Mouse (Mus musculus) G1E (cell line): ENCODE results near the gene Fkbp3. TPM values are rescaled to one million over a fixed set of nuclear protein-coding genes. Genes with fewer than 3 reads are reported as not detected.
A peak's percentile ranks its signal among the peaks of the same experiment; 100 is the strongest.
"Not testable (repeated sequence)": the region's sequence is repeated elsewhere in the genome, so short reads cannot be mapped to it uniquely, and the experiment has no call there.

ENCODE experiments used
- ATAC-seq: 2 replicates; pipeline ENCODE4 v1.8.0; 2016; ENCODE audit warnings: mild to moderate bottlenecking; ENCODE audit not compliant: insufficient number of reproducible peaks, poor library complexity, low FRiP score, severe bottlenecking; ENCODE audit errors: extremely low read depth
- DNase-seq: peaks from one replicate; pipeline ENCODE4 v3.0.0; 2012; ENCODE audit warnings: low spot score
- H3K27me3 ChIP-seq: 2 replicates; pipeline ENCODE4 v1.6.1; 2012; ENCODE audit warnings: mild to moderate bottlenecking, low read length, inconsistent platforms; ENCODE audit not compliant: insufficient read depth
- H3K36me3 ChIP-seq: replicated peaks from 2 replicates; pipeline ENCODE3; 2012; ENCODE audit warnings: mild to moderate bottlenecking, inconsistent platforms
- H3K4me1 ChIP-seq: 2 replicates; pipeline ENCODE4 v1.6.1; 2012; ENCODE audit warnings: low read depth, low read length, inconsistent platforms, mixed read lengths; ENCODE audit not compliant: insufficient read depth
- H3K4me3 ChIP-seq: 2 replicates; pipeline ENCODE4 v1.5.1; 2012; ENCODE audit warnings: low read depth, mild to moderate bottlenecking, inconsistent platforms, low read length, moderate library complexity, mixed read lengths
- H3K9me3 ChIP-seq: replicated peaks from 2 replicates; pipeline ENCODE4 v1.6.1; 2012; ENCODE audit warnings: inconsistent platforms
- CTCF ChIP-seq: IDR thresholded peaks from 2 replicates; pipeline ENCODE4 v1.5.1; 2012; ENCODE audit warnings: low read depth, low read length, inconsistent platforms, mixed read lengths
- GATA1 ChIP-seq: IDR thresholded peaks from 2 replicates; pipeline ENCODE4 v1.6.1; 2012; ENCODE audit warnings: borderline replicate concordance, low read length, inconsistent platforms, mixed read lengths
- GATA2 ChIP-seq: IDR thresholded peaks from 2 replicates; pipeline ENCODE4 v1.6.1; 2012; ENCODE audit warnings: low read depth, low read length, inconsistent platforms, borderline replicate concordance
- POLR2AphosphoS5 ChIP-seq: IDR thresholded peaks from 2 replicates; pipeline ENCODE4 v1.6.1; 2012; ENCODE audit warnings: low read depth, low read length, inconsistent platforms; ENCODE audit not compliant: insufficient replicate concordance
- TAL1 ChIP-seq: conservative IDR thresholded peaks from 2 replicates; pipeline ENCODE4 v1.6.1; 2012; ENCODE audit warnings: low read depth, low read length, inconsistent platforms, mixed read lengths
- polyA plus RNA-seq: library from polyadenylated mRNA; stranded (reverse); fragments of >175 nt; gene quantifications from 2 replicates; pipeline ENCODE4 v1.2.3, GENCODE M21; 2012
- total RNA-seq, 2 experiments: library from RNA; stranded (forward) in 1 of 2; stranded (reverse) in 1 of 2; fragments of 200-1000 nt in 1 of 2; fragments of >200 nt in 1 of 2; fragmentation: Nextera tagmentation in 1 of 2; gene quantifications; 2 replicates each; pipeline ENCODE4 v1.2.3; 2014 to 2017

Fkbp3 gene
- total RNA-seq (2014; fragmentation: Nextera tagmentation) (226 and 258 TPM in 2 replicates), total RNA-seq (2017) (330 and 370 TPM in 2 replicates), polyA plus RNA-seq (92.9 and 305 TPM in 2 replicates)

DNA sequence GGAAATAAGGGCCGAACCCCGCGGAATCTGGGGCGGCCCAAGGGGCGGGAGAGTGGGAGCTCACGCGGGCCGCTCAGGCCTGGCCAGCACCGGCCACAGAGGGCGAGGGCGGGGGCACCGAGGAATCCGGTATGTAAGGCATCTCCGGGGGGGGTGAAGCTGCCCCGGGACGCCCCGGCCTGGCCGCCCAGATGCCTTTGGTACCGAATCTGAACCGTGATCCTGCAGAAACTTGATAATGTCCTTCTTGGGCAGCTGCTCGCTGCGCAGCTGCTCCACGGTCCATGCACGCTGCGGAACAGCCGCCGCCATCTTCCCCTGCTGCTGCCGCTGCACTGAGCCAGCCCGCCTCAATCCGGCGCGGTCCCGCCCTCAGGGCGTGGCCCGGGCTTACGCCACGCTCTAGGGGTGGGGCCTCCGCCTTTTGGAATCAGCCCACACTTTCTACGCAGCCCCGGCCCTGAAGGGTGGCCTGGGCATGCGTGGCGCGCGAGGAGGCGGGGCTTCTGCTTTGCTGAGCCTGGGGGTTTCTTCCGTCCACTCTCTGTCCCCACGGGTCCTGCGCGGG lies at the start of gene Fkbp3:
TSS of gene Fkbp3 (minus strand) at position 397 of the 568 bp plus-strand sequence.
- H3K4me3 ChIP-seq, result peak within 1 kb of the TSS; percentile 87
- TF ChIP-seq GATA1 (no peak), GATA2 (no peak), POLR2AphosphoS5 (peak; percentile 93; the same call in 1 of the 2 replicates), CTCF (no peak), TAL1 (no peak)
- ATAC-seq (peak; percentile 84), DNase-seq (peak; percentile 91)
- H3K36me3 ChIP-seq, result peaks cover 42% of the 10 kb centered on the region
- peaks cover 59% of the 10 kb centered on the region for H3K4me1 ChIP-seq
- no peaks in the 10 kb centered on the region for H3K27me3 ChIP-seq
- H3K9me3 ChIP-seq, result no peaks in the 10 kb centered on the region

DNA sequence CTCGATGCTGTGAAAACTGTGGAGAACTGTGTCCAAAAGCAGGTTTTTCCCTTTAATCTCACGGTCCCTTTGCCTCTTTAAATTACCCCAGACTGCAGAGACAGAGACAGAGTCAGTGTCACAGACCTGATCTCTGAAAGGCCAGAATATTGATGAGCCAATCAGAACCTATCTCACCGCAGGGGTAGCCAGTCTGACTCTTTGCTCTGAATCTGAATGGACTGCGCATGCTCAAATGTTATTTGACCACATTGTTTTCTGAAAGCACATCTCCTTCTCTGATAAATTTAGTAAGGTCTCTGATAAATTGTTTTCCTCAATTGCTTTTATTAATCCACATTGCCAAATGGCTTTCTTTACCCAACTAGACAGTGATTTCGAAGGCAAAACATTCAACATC lies 45.6 kb upstream of the Fkbp3 start:
- TF ChIP-seq GATA1, result no peak
- no peak for TF ChIP-seq CTCF
- no peak for TF ChIP-seq GATA2
- no peak for TF ChIP-seq POLR2AphosphoS5
- no peak for TF ChIP-seq TAL1
- ATAC-seq (no peak), DNase-seq (no peak)
- no peaks in the 10 kb centered on the region for H3K27me3 ChIP-seq
- H3K9me3 ChIP-seq, result no peaks in the 10 kb centered on the region
- H3K36me3 ChIP-seq, result peaks cover 83% of the 10 kb centered on the region
- no peak overlapping the region for H3K4me3 ChIP-seq
- H3K4me1 ChIP-seq, result no peaks in the 10 kb centered on the region

DNA sequence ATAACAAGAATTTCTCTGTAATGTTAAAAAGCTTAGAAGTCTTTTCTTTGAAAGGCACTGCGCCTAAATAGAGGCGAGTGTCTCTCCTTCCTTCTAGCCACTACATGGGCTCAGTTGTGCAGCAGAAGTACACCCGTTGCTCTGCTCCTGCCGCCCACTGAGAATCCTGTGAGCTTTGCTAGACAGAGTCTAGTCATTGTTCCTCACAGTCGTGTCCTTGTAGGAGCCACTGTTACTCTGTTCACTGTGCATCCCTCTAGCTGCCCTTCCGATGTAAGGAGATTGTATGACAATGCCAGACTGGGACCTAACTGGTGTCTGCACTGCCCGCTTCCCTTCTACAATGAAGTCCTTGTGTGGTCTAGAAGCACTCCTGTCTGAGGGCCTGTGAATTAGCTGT lies 45.2 kb upstream of the Fkbp3 start:
- Histone ChIP-seq H3K9me3 (no peaks in the 10 kb centered on the region), H3K27me3 (no peaks in the 10 kb centered on the region), H3K4me3 (no peak overlapping the region), H3K36me3 (peaks cover 83% of the 10 kb centered on the region), H3K4me1 (no peaks in the 10 kb centered on the region)
- TF ChIP-seq TAL1 (no peak), GATA2 (no peak), GATA1 (no peak), CTCF (no peak), POLR2AphosphoS5 (no peak)
- DNase-seq (no peak), ATAC-seq (no peak)

- DNase-seq, H3K27me3 ChIP-seq: not testable (repeated sequence)
- H3K36me3 ChIP-seq, result peaks cover 80% of the 10 kb centered on the region
These were observed 41.2 kb upstream of the Fkbp3 start for GRCm38 (mm10) chr12:65114978-65115377.

DNA sequence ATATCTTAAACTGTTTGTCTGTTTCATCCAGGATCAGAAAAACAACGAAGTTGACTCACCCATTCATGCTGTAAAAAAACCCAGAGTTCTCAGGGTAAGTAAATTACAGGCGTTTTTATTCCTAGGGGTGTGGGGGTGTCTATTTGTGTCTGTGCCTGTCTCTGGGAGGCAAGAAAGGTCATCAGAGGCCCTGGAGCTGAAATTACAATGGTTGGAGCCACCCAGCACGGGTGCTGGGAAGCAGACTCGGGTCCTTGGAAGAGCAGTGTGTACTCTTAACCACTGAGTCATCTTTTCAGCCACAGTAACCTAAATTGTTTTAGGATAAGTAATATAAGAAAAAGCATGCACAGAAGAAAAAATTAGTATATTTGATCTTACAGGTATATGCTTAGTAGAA lies 40.1 kb upstream of the Fkbp3 start:
- Histone ChIP-seq H3K27me3 (no peaks in the 10 kb centered on the region), H3K4me3 (no peak overlapping the region), H3K9me3 (no peaks in the 10 kb centered on the region), H3K4me1 (0 out of 2 replicates have a peak, but pooled peaks cover 3% of the 10 kb centered on the region), H3K36me3 (peaks cover 80% of the 10 kb centered on the region)
- no peak for TF ChIP-seq TAL1
- TF ChIP-seq GATA2, result no peak
- TF ChIP-seq POLR2AphosphoS5, result no peak
- ATAC-seq (no peak), DNase-seq (no peak)

More at GRCm38 (mm10) chr12:65114978-65115377, 41.2 kb upstream of the Fkbp3 start:
- not testable (repeated sequence) for H3K9me3 ChIP-seq, H3K4me1 ChIP-seq, ATAC-seq, H3K4me3 ChIP-seq

- Histone ChIP-seq H3K4me3 (no peak overlapping the region), H3K36me3 (peaks cover 81% of the 10 kb centered on the region), H3K9me3 (no peaks in the 10 kb centered on the region), H3K4me1 (0 out of 2 replicates have a peak, but pooled peaks cover 5% of the 10 kb centered on the region), H3K27me3 (no peaks in the 10 kb centered on the region)
- ATAC-seq (no peak), DNase-seq (no peak)
- TF ChIP-seq GATA2, result no peak
- no peak for TF ChIP-seq TAL1
- no peak for TF ChIP-seq CTCF
- no peak for TF ChIP-seq POLR2AphosphoS5
- TF ChIP-seq GATA1, result no peak
These were observed 39.0 kb upstream of the Fkbp3 start for GRCm38 (mm10) chr12:65112811-65113210.

- peaks cover 81% of the 10 kb centered on the region for H3K36me3 ChIP-seq
- TF ChIP-seq GATA2 (no peak), CTCF (no peak), GATA1 (no peak), POLR2AphosphoS5 (no peak), TAL1 (no peak)
- H3K4me1 ChIP-seq, result peaks cover 5% of the 10 kb centered on the region; the same call in 1 of the 2 replicates
- ATAC-seq (no peak), DNase-seq (no peak)
- H3K4me3 ChIP-seq, result no peak overlapping the region
- no peaks in the 10 kb centered on the region for H3K9me3 ChIP-seq
- H3K27me3 ChIP-seq, result no peaks in the 10 kb centered on the region
These were observed 37.7 kb upstream of the Fkbp3 start for GRCm38 (mm10) chr12:65111503-65111902.
